Mouse (Mus musculus) ES-E14 (cell line): ENCODE results near the gene Phox2a. TPM values are rescaled to one million over a fixed set of nuclear protein-coding genes. Genes with fewer than 3 reads are reported as not detected.

Source experiments
- DNase-seq: peaks from one replicate; pipeline ENCODE4 v3.0.0-alpha.2; 2013; ENCODE audit warnings: low read depth, low spot score
- H3K27ac ChIP-seq: 2 replicates; pipeline ENCODE4 v1.5.1; 2012; ENCODE audit warnings: low read depth, mild to moderate bottlenecking, low read length, moderate library complexity, mixed read lengths; ENCODE audit not compliant: poor library complexity, insufficient read depth, severe bottlenecking
- H3K36me3 ChIP-seq: 2 replicates; pipeline ENCODE4 v1.6.1; 2012; ENCODE audit warnings: mild to moderate bottlenecking, low read length, moderate library complexity, mixed read lengths; ENCODE audit not compliant: control insufficient read depth, poor library complexity, insufficient read depth, severe bottlenecking
- H3K4me1 ChIP-seq, 2 experiments: fragments of 150-350 bp in 1 of 2; sonication (generic) in 1 of 2; 2 replicates each; pipeline ENCODE4 v1.6.1; 2012; ENCODE audit warnings: low read length in 2 of 2, mild to moderate bottlenecking in 1 of 2, mixed read lengths in 1 of 2; ENCODE audit not compliant: control insufficient read depth in 2 of 2, insufficient read depth in 2 of 2, poor library complexity in 1 of 2
- H3K4me3 ChIP-seq, 2 experiments: fragments of 150-350 bp in 1 of 2; sonication (generic) in 1 of 2; 2 replicates each; pipeline ENCODE4 v1.5.1; 2012; ENCODE audit warnings: low read length in 2 of 2, low read depth in 1 of 2, mild to moderate bottlenecking in 1 of 2, mixed read lengths in 1 of 2; ENCODE audit not compliant: insufficient read depth in 1 of 2, poor library complexity in 1 of 2, severe bottlenecking in 1 of 2
- H3K9ac ChIP-seq: 2 replicates; pipeline ENCODE4 v1.6.1; 2012; ENCODE audit warnings: low read depth, mild to moderate bottlenecking, low read length, mixed read lengths; ENCODE audit not compliant: poor library complexity, insufficient read depth, severe bottlenecking
- H3K9me3 ChIP-seq: fragments of 150-350 bp; sonication (generic); 2 replicates; pipeline ENCODE4 v1.6.1; 2012; ENCODE audit warnings: low read depth, mild to moderate bottlenecking, low read length; ENCODE audit not compliant: control insufficient read depth, insufficient read depth
- CHD2 ChIP-seq: IDR thresholded peaks from 2 replicates; pipeline ENCODE4 v1.6.1; 2014; ENCODE audit warnings: mild to moderate bottlenecking, low read depth, low read length, inconsistent platforms
- HCFC1 ChIP-seq: IDR thresholded peaks from 2 replicates; pipeline ENCODE4 v1.6.1; 2012; ENCODE audit warnings: low read length, inconsistent platforms, borderline replicate concordance; ENCODE audit not compliant: insufficient read depth
- MAFK ChIP-seq: IDR thresholded peaks from 2 replicates; pipeline ENCODE4 v1.6.1; 2014; ENCODE audit warnings: mild to moderate bottlenecking, low read depth, low read length, inconsistent platforms; ENCODE audit not compliant: insufficient read depth
- ZC3H11A ChIP-seq: IDR thresholded peaks from 2 replicates; pipeline ENCODE4 v1.6.1; 2012; ENCODE audit warnings: low read depth, mild to moderate bottlenecking, inconsistent platforms, low read length, borderline replicate concordance
- ZNF384 ChIP-seq: IDR thresholded peaks from 2 replicates; pipeline ENCODE4 v1.6.1; 2012; ENCODE audit warnings: low read depth, low read length, inconsistent platforms
- in situ Hi-C, 2 experiments: fragments of 600-800 bp; cut with MboI; formaldehyde crosslinking; loops; one replicate each; pipeline ENCODE4 v1.15.1; 2025; ENCODE audit warnings: low sequenced_read_pairs in 2 of 2, inconsistent platforms in 1 of 2; ENCODE audit not compliant: unreplicated experiment in 2 of 2
- total RNA-seq: library from RNA; depleted of rRNA; stranded (reverse); fragments of 300-350 nt; gene quantifications from 2 replicates; pipeline ENCODE4 v1.2.3, GENCODE M21; 2012

The Phox2a gene
- total RNA-seq, 1 experiment, result 1.1 TPM

- in situ Hi-C loops, result no loop called here
- peaks cover 0 to 2% of the 10 kb centered on the region in 2 experiments; a peak in 2 of 4 replicates for H3K4me1 ChIP-seq
Measured at GRCm38 (mm10) chr7:101858362-101858761, 40.2 kb downstream of the Phox2a start.

GRCm38 (mm10) chr7:101860978-101861377 lies 42.9 kb downstream of the Phox2a start:
- Histone ChIP-seq H3K4me3 (no peak overlapping the region), H3K27ac (no peak overlapping the region), H3K9ac (no peak overlapping the region), H3K4me1 (peaks cover 5 to 9% of the 10 kb centered on the region in 2 experiments; a peak in 3 of 4 replicates), H3K9me3 (no peaks in the 10 kb centered on the region), H3K36me3 (peaks cover 36% of the 10 kb centered on the region)
- no peak for TF ChIP-seq ZC3H11A
- no peak for TF ChIP-seq HCFC1
- no peak for TF ChIP-seq CHD2
- peak; percentile 87 for TF ChIP-seq MAFK
- TF ChIP-seq ZNF384, result no peak
- no peak for DNase-seq
- in situ Hi-C loops, result no loop called here

More at GRCm38 (mm10) chr7:101858362-101858761, 40.2 kb downstream of the Phox2a start:
- Histone ChIP-seq H3K9me3 (no peaks in the 10 kb centered on the region), H3K9ac (no peak overlapping the region), H3K27ac (no peak overlapping the region), H3K4me3 (no peak overlapping the region), H3K36me3 (peaks cover 38% of the 10 kb centered on the region)
- no peak for TF ChIP-seq CHD2
- TF ChIP-seq ZC3H11A, result no peak
- no peak for TF ChIP-seq MAFK
- TF ChIP-seq ZNF384, result no peak
- TF ChIP-seq HCFC1, result no peak
- DNase-seq, result no peak

DNA sequence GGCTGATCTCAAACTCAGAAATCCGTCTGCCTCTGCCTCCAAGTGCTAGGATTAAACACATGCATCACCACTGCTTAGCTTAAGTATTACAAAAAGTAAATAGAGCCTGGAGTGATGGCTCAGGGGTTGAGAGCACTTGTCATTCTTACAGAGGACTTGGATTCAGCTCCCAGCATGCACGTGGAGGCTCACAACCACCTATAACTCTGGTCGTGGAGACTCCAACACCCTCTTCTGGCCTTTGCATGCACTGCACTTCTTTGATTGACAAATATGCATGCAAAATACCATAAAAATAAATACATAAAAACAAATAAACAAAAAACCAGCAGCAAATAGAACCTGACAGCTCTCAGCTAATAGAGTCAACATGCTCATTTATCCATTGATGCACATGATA lies 44.2 kb downstream of the Phox2a start:
- Histone ChIP-seq H3K36me3 (peaks cover 27% of the 10 kb centered on the region), H3K4me3 (no peak overlapping the region), H3K9ac (no peak overlapping the region), H3K9me3 (no peaks in the 10 kb centered on the region), H3K27ac (no peak overlapping the region), H3K4me1 (peaks cover 9 to 13% of the 10 kb centered on the region in 2 experiments; a peak in 3 of 4 replicates)
- DNase-seq, result no peak
- TF ChIP-seq ZNF384 (no peak), CHD2 (no peak), ZC3H11A (no peak), MAFK (no peak), HCFC1 (no peak)
- in situ Hi-C loops, result no loop called here

DNA sequence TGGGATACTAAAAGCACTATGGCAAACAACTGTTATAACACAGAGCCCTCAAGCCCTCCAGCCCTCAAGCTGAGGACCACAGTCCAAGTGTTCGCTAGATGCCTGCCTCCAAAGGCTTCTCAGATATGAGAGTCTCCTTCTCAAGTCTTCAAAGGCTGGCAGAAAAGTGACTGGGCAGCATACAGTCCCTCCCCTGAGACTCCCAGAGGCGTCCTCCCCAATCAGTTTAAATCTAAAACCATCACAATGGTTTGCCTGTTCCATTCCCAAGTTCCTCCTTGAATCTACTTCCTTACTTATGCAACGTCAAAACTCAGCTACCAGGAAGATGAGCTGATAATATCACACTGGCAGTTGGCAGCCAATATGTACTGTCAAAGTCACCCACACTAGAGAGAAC lies 45.3 kb downstream of the Phox2a start, which contains the start of gene Anapc15:
Gene Anapc15 (plus strand): TSS at position 301 of the 400 bp plus-strand sequence.
- Histone ChIP-seq H3K4me3 (no peak within 1 kb of the TSS), H3K9me3 (no peaks in the 10 kb centered on the region), H3K36me3 (peaks cover 19% of the 10 kb centered on the region), H3K9ac (peak within 1 kb of the TSS; percentile 20; the same call in 1 of the 2 replicates), H3K4me1 (peaks cover 9 to 16% of the 10 kb centered on the region in 2 experiments), H3K27ac (no peak within 1 kb of the TSS; the same call in 1 of the 2 replicates)
- TF ChIP-seq MAFK, result no peak
- no peak for TF ChIP-seq CHD2
- TF ChIP-seq ZNF384, result no peak
- TF ChIP-seq ZC3H11A, result no peak
- TF ChIP-seq HCFC1, result no peak
- in situ Hi-C loops, result no loop called here
- no peak for DNase-seq

DNA sequence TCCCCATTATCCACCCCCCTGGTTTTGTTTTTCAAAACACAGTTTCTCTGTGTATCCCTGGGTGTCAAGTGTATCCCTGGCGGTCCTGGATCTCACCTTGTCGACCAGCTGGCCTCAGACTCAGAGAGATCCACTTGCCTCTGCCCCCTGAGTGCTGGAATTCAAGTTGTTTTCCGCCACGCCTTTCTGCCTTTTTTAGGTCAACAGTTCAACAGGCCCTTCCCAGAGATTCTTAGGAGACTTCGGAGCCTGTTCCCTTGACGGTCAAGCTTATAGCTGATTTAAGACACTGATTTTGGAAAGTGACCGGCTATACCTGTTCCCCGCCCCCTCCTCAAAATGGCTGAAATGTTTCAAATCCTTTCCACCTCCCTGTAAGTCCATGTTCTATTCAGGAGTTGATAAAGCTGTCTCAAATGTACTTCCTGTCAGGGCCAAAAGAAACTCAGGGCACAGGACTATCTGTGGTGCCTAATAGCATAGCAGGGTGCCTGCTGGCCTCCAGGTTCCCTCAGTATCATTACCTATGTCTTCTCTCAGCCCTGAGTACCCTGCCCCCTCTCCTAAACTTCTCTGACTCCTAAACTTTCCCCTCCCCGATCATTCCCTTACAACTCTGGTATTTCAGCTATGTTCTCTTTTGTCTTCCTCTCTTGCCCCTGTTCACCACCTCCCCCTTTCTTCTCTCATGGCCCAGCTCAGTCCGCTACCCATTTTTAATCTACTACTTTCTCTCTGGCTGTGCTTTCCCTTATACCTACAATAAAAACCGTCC lies 48.6 kb downstream of the Phox2a start:
- Histone ChIP-seq H3K36me3 (peaks cover 10% of the 10 kb centered on the region), H3K4me3 (peak overlapping the region; percentile 28 to 58), H3K27ac (peak overlapping the region; percentile 97), H3K9me3 (no peaks in the 10 kb centered on the region), H3K9ac (peak overlapping the region; percentile 78; the same call in 1 of the 2 replicates), H3K4me1 (peaks cover 21 to 22% of the 10 kb centered on the region in 2 experiments)
- in situ Hi-C loops, result no loop called here
- TF ChIP-seq CHD2 (peak; percentile 39; the same call in 1 of the 2 replicates), MAFK (no peak)
- peak; percentile 66 for DNase-seq
